Mouse (Mus musculus) megakaryocyte, embryonic 14.5 days (primary cell): ENCODE measurements around the gene Rnf113a1.
"Not testable (repeated sequence)": the region's sequence is repeated elsewhere in the genome, so short reads cannot be mapped to it uniquely, and the experiment has no call there.

Source experiments
- FLI1 ChIP-seq: IDR thresholded peaks from 2 replicates; pipeline ENCODE4 v1.6.1; 2012; ENCODE audit warnings: low read length, inconsistent platforms, mixed read lengths
- GATA1 ChIP-seq: IDR thresholded peaks from 3 replicates; pipeline ENCODE4 v1.6.1; 2012; ENCODE audit warnings: mixed read lengths, low read length, inconsistent platforms, borderline replicate concordance

GRCm38 (mm10) chrX:37144498-37144897, 46.5 kb upstream of the Rnf113a1 start:
- TF ChIP-seq GATA1, FLI1: not testable (repeated sequence)
